Mouse (Mus musculus) hindbrain, embryonic 10.5 days (tissue): ENCODE measurements at regions not wholly inside any gene's neighbourhood (a gene's known extent, or its start where the extent isn't known, plus 50 kb on each side); places are given as distances from the start of the nearest gene placed in this dataset.

ENCODE experiments used
- DNase-seq: peaks from one replicate; pipeline ENCODE4 v3.0.0-alpha.2; 2017; ENCODE audit warnings: low spot score
- H3K27ac ChIP-seq: fragments of 300-500 bp; sonication (generic); 2 replicates; pipeline ENCODE4 v1.5.1; 2016; ENCODE audit warnings: mild to moderate bottlenecking, moderate library complexity
- H3K27me3 ChIP-seq: fragments of 300-500 bp; sonication (generic); 2 replicates; pipeline ENCODE4 v1.6.1; 2016; ENCODE audit warnings: mild to moderate bottlenecking; ENCODE audit not compliant: poor library complexity, insufficient read depth, severe bottlenecking
- H3K36me3 ChIP-seq: fragments of 300-500 bp; sonication (generic); 2 replicates; pipeline ENCODE4 v1.6.1; 2016; ENCODE audit warnings: mild to moderate bottlenecking, moderate library complexity
- H3K4me1 ChIP-seq: fragments of 300-500 bp; sonication (generic); replicated peaks from 2 replicates; pipeline ENCODE4 v1.6.1; 2016; ENCODE audit warnings: mild to moderate bottlenecking
- H3K4me3 ChIP-seq: fragments of 300-500 bp; sonication (generic); 2 replicates; pipeline ENCODE4 v1.5.1; 2016; ENCODE audit warnings: mild to moderate bottlenecking, moderate library complexity
- H3K9me3 ChIP-seq: fragments of 300-500 bp; sonication (generic); 2 replicates; pipeline ENCODE4 v1.6.1; 2016; ENCODE audit warnings: mild to moderate bottlenecking, moderate library complexity
- WGBS: fragments of 180-500 bp; shearing (Covaris S2); methylation state at CpG from one replicate; pipeline ENCODE4 v1.1.7; 2016; 5-methylcytosine and 5-hydroxymethylcytosine counted together

- H3K27ac ChIP-seq, result no peak overlapping the region
- no peaks in the 10 kb centered on the region for H3K9me3 ChIP-seq
- H3K4me3 ChIP-seq, result no peak overlapping the region
- DNase-seq, result no peak
- H3K4me1 ChIP-seq, result no peaks in the 10 kb centered on the region
- H3K27me3 ChIP-seq, result no peaks in the 10 kb centered on the region
- H3K36me3 ChIP-seq, result no peaks in the 10 kb centered on the region
Observed at GRCm38 (mm10) chr9:94289546-94289945, 248.3 kb downstream of the 1190002N15Rik start.

GRCm38 (mm10) chr9:94287559-94287958 lies 250.3 kb downstream of the 1190002N15Rik start:
- no peaks in the 10 kb centered on the region for H3K4me1 ChIP-seq
- H3K27ac ChIP-seq, result no peak overlapping the region
- H3K27me3 ChIP-seq, result no peaks in the 10 kb centered on the region
- DNase-seq, result no peak
- 82% methylated on average over 2 of the region's 2 CpGs for WGBS
- H3K36me3 ChIP-seq, result no peaks in the 10 kb centered on the region
- H3K4me3 ChIP-seq, result no peak overlapping the region
- H3K9me3 ChIP-seq, result no peaks in the 10 kb centered on the region

GRCm38 (mm10) chr9:94278657-94279585 lies 259.0 kb downstream of the 1190002N15Rik start:
- Histone ChIP-seq H3K4me3 (no peak overlapping the region), H3K9me3 (no peaks in the 10 kb centered on the region), H3K4me1 (no peaks in the 10 kb centered on the region), H3K27me3 (no peaks in the 10 kb centered on the region), H3K27ac (no peak overlapping the region), H3K36me3 (no peaks in the 10 kb centered on the region)
- 81% methylated on average over 4 of the region's 4 CpGs for WGBS
- DNase-seq, result no peak

GRCm38 (mm10) chr9:94277096-94277495 lies 260.8 kb downstream of the 1190002N15Rik start:
- Histone ChIP-seq H3K4me1 (peaks cover 4% of the 10 kb centered on the region), H3K27ac (no peak overlapping the region), H3K4me3 (no peak overlapping the region), H3K27me3 (no peaks in the 10 kb centered on the region), H3K9me3 (no peaks in the 10 kb centered on the region), H3K36me3 (no peaks in the 10 kb centered on the region)
- DNase-seq, result no peak
- WGBS, result 90% methylated on average over 3 of the region's 3 CpGs

GRCm38 (mm10) chr9:94269213-94269612 lies 268.7 kb downstream of the 1190002N15Rik start:
- H3K27ac ChIP-seq, result no peak overlapping the region
- no peak overlapping the region for H3K4me3 ChIP-seq
- H3K36me3 ChIP-seq, result no peaks in the 10 kb centered on the region
- DNase-seq, result no peak
- H3K4me1 ChIP-seq, result peaks cover 4% of the 10 kb centered on the region
- H3K27me3 ChIP-seq, result no peaks in the 10 kb centered on the region
- no peaks in the 10 kb centered on the region for H3K9me3 ChIP-seq
- WGBS, result 73% methylated on average over 5 of the region's 5 CpGs

- no peak for DNase-seq
Observed at GRCm38 (mm10) chr9:94267243-94267642, 270.6 kb downstream of the 1190002N15Rik start.

GRCm38 (mm10) chr9:94239479-94240241 lies 298.2 kb downstream of the 1190002N15Rik start:
- Histone ChIP-seq H3K36me3 (no peaks in the 10 kb centered on the region), H3K27ac (no peak overlapping the region), H3K4me3 (no peak overlapping the region), H3K27me3 (no peaks in the 10 kb centered on the region), H3K9me3 (no peaks in the 10 kb centered on the region), H3K4me1 (no peaks in the 10 kb centered on the region)
- WGBS, result 87% methylated on average over 8 of the region's 8 CpGs
- DNase-seq, result no peak

More at GRCm38 (mm10) chr9:94267243-94267642, 270.6 kb downstream of the 1190002N15Rik start:
- WGBS, result 86% methylated on average over 1 of the region's 1 CpGs
- no peaks in the 10 kb centered on the region for H3K36me3 ChIP-seq
- no peak overlapping the region for H3K27ac ChIP-seq
- no peak overlapping the region for H3K4me3 ChIP-seq
- no peaks in the 10 kb centered on the region for H3K9me3 ChIP-seq
- H3K4me1 ChIP-seq, result peaks cover under 1% of the 10 kb centered on the region
- H3K27me3 ChIP-seq, result no peaks in the 10 kb centered on the region

GRCm38 (mm10) chr9:94238565-94238964 lies 299.3 kb downstream of the 1190002N15Rik start:
- no peak for DNase-seq
- no peaks in the 10 kb centered on the region for H3K9me3 ChIP-seq

GRCm38 (mm10) chr9:94229537-94229936 lies 308.3 kb downstream of the 1190002N15Rik start:
- no peak for DNase-seq
- Histone ChIP-seq H3K27ac (no peak overlapping the region), H3K9me3 (no peaks in the 10 kb centered on the region), H3K27me3 (no peaks in the 10 kb centered on the region), H3K36me3 (no peaks in the 10 kb centered on the region), H3K4me3 (no peak overlapping the region), H3K4me1 (no peaks in the 10 kb centered on the region)
- 85% methylated on average over 2 of the region's 2 CpGs for WGBS

More at GRCm38 (mm10) chr9:94238565-94238964, 299.3 kb downstream of the 1190002N15Rik start:
- Histone ChIP-seq H3K4me1 (no peaks in the 10 kb centered on the region), H3K4me3 (no peak overlapping the region), H3K27me3 (no peaks in the 10 kb centered on the region), H3K27ac (no peak overlapping the region), H3K36me3 (no peaks in the 10 kb centered on the region)

- no peak overlapping the region for H3K4me3 ChIP-seq
Observed at GRCm38 (mm10) chr9:94219116-94219515, 318.8 kb downstream of the 1190002N15Rik start.

GRCm38 (mm10) chr9:94216414-94217279 lies 321.2 kb downstream of the 1190002N15Rik start:
- 69% methylated on average over 8 of the region's 8 CpGs for WGBS
- DNase-seq, result peak; percentile 4

More at GRCm38 (mm10) chr9:94219116-94219515, 318.8 kb downstream of the 1190002N15Rik start:
- Histone ChIP-seq H3K27me3 (no peaks in the 10 kb centered on the region), H3K4me1 (no peaks in the 10 kb centered on the region), H3K27ac (no peak overlapping the region), H3K36me3 (no peaks in the 10 kb centered on the region), H3K9me3 (no peaks in the 10 kb centered on the region)
- 72% methylated on average over 2 of the region's 2 CpGs for WGBS
- no peak for DNase-seq

GRCm38 (mm10) chr9:94210467-94211249 lies 327.2 kb downstream of the 1190002N15Rik start:
- no peaks in the 10 kb centered on the region for H3K27me3 ChIP-seq
- H3K4me1 ChIP-seq, result no peaks in the 10 kb centered on the region
- 85% methylated on average over 9 of the region's 9 CpGs for WGBS
- H3K9me3 ChIP-seq, result no peaks in the 10 kb centered on the region
- H3K27ac ChIP-seq, result no peak overlapping the region
- H3K36me3 ChIP-seq, result no peaks in the 10 kb centered on the region
- no peak for DNase-seq
- H3K4me3 ChIP-seq, result no peak overlapping the region

More at GRCm38 (mm10) chr9:94216414-94217279, 321.2 kb downstream of the 1190002N15Rik start:
- H3K27me3 ChIP-seq, result no peaks in the 10 kb centered on the region
- no peaks in the 10 kb centered on the region for H3K9me3 ChIP-seq
- H3K4me3 ChIP-seq, result no peak overlapping the region
- no peak overlapping the region for H3K27ac ChIP-seq
- no peaks in the 10 kb centered on the region for H3K36me3 ChIP-seq
- no peaks in the 10 kb centered on the region for H3K4me1 ChIP-seq
